Mouse (Mus musculus) CH12.LX (cell line): Measurements from ENCODE around the gene Pla2g7.

Experiments used
- BHLHE40 ChIP-seq: IDR thresholded peaks from 2 replicates; pipeline ENCODE4 v1.6.1; 2011; ENCODE audit warnings: mild to moderate bottlenecking, low read depth, low read length, improper control_type of control experiment
- CHD1 ChIP-seq: IDR thresholded peaks from 2 replicates; pipeline ENCODE4 v1.6.1; 2012; ENCODE audit warnings: low read depth, low read length, improper control_type of control experiment, inconsistent platforms
- CTCF ChIP-seq, 2 experiments: IDR thresholded peaks in 1 of 2; conservative IDR thresholded peaks in 1 of 2; 2 replicates each; pipeline ENCODE4 v1.5.1; 2011 to 2012; ENCODE audit warnings: low read depth in 2 of 2, low read length in 2 of 2, improper control_type of control experiment in 1 of 2, inconsistent platforms in 1 of 2, mild to moderate bottlenecking in 1 of 2, moderate library complexity in 1 of 2
- E2F4 ChIP-seq: IDR thresholded peaks from 2 replicates; pipeline ENCODE4 v1.6.1; 2011; ENCODE audit warnings: low read depth, low read length, improper control_type of control experiment; ENCODE audit not compliant: insufficient replicate concordance
- GABPA ChIP-seq: IDR thresholded peaks from 2 replicates; pipeline ENCODE4 v1.6.1; 2012; ENCODE audit warnings: low read depth, low read length, improper control_type of control experiment, inconsistent platforms; ENCODE audit not compliant: insufficient replicate concordance
- MAFK ChIP-seq: IDR thresholded peaks from 2 replicates; pipeline ENCODE4 v1.6.1; 2011; ENCODE audit warnings: low read length, improper control_type of control experiment; ENCODE audit not compliant: insufficient replicate concordance
- MAX ChIP-seq: IDR thresholded peaks from 2 replicates; pipeline ENCODE4 v1.6.1; 2011; ENCODE audit warnings: low read length, improper control_type of control experiment
- NRF1 ChIP-seq: IDR thresholded peaks from 2 replicates; pipeline ENCODE4 v1.6.1; 2014; ENCODE audit warnings: low read depth, mild to moderate bottlenecking, inconsistent platforms, low read length, improper control_type of control experiment, moderate library complexity
- POLR2A ChIP-seq: IDR thresholded peaks from 2 replicates; pipeline ENCODE4 v1.6.1; 2011; ENCODE audit warnings: low read depth, mild to moderate bottlenecking, improper control_type of control experiment, low read length
- ZNF384 ChIP-seq: IDR thresholded peaks from 2 replicates; pipeline ENCODE4 v1.6.1; 2012; ENCODE audit warnings: low read depth, low read length, improper control_type of control experiment, inconsistent platforms

GRCm38 (mm10) chr17:43619156-43619555, 51.3 kb downstream of the Pla2g7 start:
- TF ChIP-seq ZNF384 (no peak), NRF1 (no peak), POLR2A (no peak), GABPA (no peak), MAX (no peak), BHLHE40 (no peak), CTCF (conservative IDR thresholded peaks at IDR 0.05 in 1 of 2, IDR thresholded peaks at IDR 0.05 in 1 of 2; ENCODE audit: low read depth in 2 of 2, low read length in 2 of 2) (no peak), CHD1 (no peak), MAFK (no peak), E2F4 (no peak)
